Mouse (Mus musculus) lung, adult 18-20 months (tissue): ENCODE data around the gene Thada.
A peak's percentile ranks its signal among the peaks of the same experiment; 100 is the strongest.

Experiments
- DNase-seq, 2 experiments: peaks; one replicate each; pipeline ENCODE4 v3.0.0; 2022; ENCODE audit warnings: mixed read lengths in 2 of 2

The Thada gene

GRCm38 (mm10) chr17:84141691-84142090 lies 324.3 kb downstream of the Thada start:
- peak; percentile 64 to 71 for DNase-seq

- peak; percentile 67 to 68 for DNase-seq
These were observed 325.0 kb downstream of the Thada start for GRCm38 (mm10) chr17:84140822-84141507.
